Mouse (Mus musculus): ENCODE results near the gene Cd70. TPM values are rescaled to one million over a fixed set of nuclear protein-coding genes. Genes with fewer than 3 reads are reported as not detected.

The Cd70 gene
- polyA plus RNA-seq, 1 experiment from 2014 or later = not detected

- Histone ChIP-seq H3K36me3 (no peaks in the 10 kb centered on the region), H3K9ac (replicated peaks) (no peak overlapping the region), H3K27ac (no peak overlapping the region), H3K4me1 (replicated peaks) (no peaks in the 10 kb centered on the region), H3K4me3 (replicated peaks) (no peak overlapping the region), H3K27me3 (peaks cover 9% of the 10 kb centered on the region; the same call in 1 of the 2 replicates), H3K4me2 (no peak overlapping the region), H3K9me3 (no peaks in the 10 kb centered on the region)
- 48% methylated on average over 5 of the region's 5 CpGs for WGBS
- no peak for ATAC-seq (ENCODE audit: insufficient number of reproducible peaks, insufficient read depth, low FRiP score, low TSS enrichment, low read depth)
These were observed 21.2 kb upstream of the Cd70 start for GRCm38 (mm10) chr17:57170616-57171260.

- Histone ChIP-seq H3K9ac (replicated peaks) (no peak overlapping the region), H3K4me1 (replicated peaks) (no peaks in the 10 kb centered on the region), H3K27ac (no peak overlapping the region), H3K4me2 (peak overlapping the region; percentile 35), H3K27me3 (peaks cover 14% of the 10 kb centered on the region; the same call in 1 of the 2 replicates), H3K36me3 (no peaks in the 10 kb centered on the region), H3K9me3 (no peaks in the 10 kb centered on the region), H3K4me3 (replicated peaks) (no peak overlapping the region)
- 8% methylated on average over 11 of the region's 11 CpGs for WGBS
- peak; percentile 29; the same call in 1 of the 2 replicates for ATAC-seq (ENCODE audit: insufficient number of reproducible peaks, insufficient read depth, low FRiP score, low TSS enrichment, low read depth)
These were observed 17.5 kb upstream of the Cd70 start for GRCm38 (mm10) chr17:57166800-57167791.

GRCm38 (mm10) chr17:57153787-57154186 lies 4.2 kb upstream of the Cd70 start:
- peaks cover 5% of the 10 kb centered on the region; the same call in 1 of the 2 replicates for H3K4me1 ChIP-seq (replicated peaks)
- no peak for ATAC-seq (ENCODE audit: insufficient number of reproducible peaks, insufficient read depth, low FRiP score, low TSS enrichment, low read depth)
- H3K36me3 ChIP-seq = no peaks in the 10 kb centered on the region
- H3K27me3 ChIP-seq = peaks cover 25% of the 10 kb centered on the region
- no peak overlapping the region for H3K27ac ChIP-seq
- no peak overlapping the region for H3K9ac ChIP-seq (replicated peaks)
- H3K4me2 ChIP-seq = no peak overlapping the region
- WGBS = 87% methylated on average over 4 of the region's 4 CpGs
- H3K9me3 ChIP-seq = no peaks in the 10 kb centered on the region
- no peak overlapping the region for H3K4me3 ChIP-seq (replicated peaks)

- Histone ChIP-seq H3K36me3 (no peaks in the 10 kb centered on the region), H3K9me3 (no peaks in the 10 kb centered on the region), H3K4me2 (no peak overlapping the region), H3K27me3 (peaks cover 33% of the 10 kb centered on the region), H3K4me3 (replicated peaks) (no peak overlapping the region), H3K4me1 (replicated peaks) (peaks cover 5% of the 10 kb centered on the region; the same call in 1 of the 2 replicates), H3K9ac (replicated peaks) (no peak overlapping the region), H3K27ac (no peak overlapping the region)
- WGBS = 92% methylated on average over 6 of the region's 6 CpGs
- no peak for ATAC-seq (ENCODE audit: insufficient number of reproducible peaks, insufficient read depth, low FRiP score, low TSS enrichment, low read depth)
These were observed 3.4 kb upstream of the Cd70 start for GRCm38 (mm10) chr17:57153006-57153405.

GRCm38 (mm10) chr17:57148343-57148742 lies 1.2 kb downstream of the Cd70 start:
- Histone ChIP-seq H3K27ac (no peak overlapping the region), H3K4me3 (replicated peaks) (no peak overlapping the region), H3K36me3 (no peaks in the 10 kb centered on the region), H3K4me1 (replicated peaks) (peaks cover 5% of the 10 kb centered on the region; the same call in 1 of the 2 replicates), H3K27me3 (peaks cover 62% of the 10 kb centered on the region), H3K9ac (replicated peaks) (no peak overlapping the region), H3K4me2 (no peak overlapping the region), H3K9me3 (no peaks in the 10 kb centered on the region)
- ATAC-seq (ENCODE audit: insufficient number of reproducible peaks, insufficient read depth, low FRiP score, low TSS enrichment, low read depth) = no peak
- WGBS = 63% methylated on average over 4 of the region's 4 CpGs

- peaks cover 5% of the 10 kb centered on the region; the same call in 1 of the 2 replicates for H3K4me1 ChIP-seq (replicated peaks)
- no peak overlapping the region for H3K9ac ChIP-seq (replicated peaks)
- peaks cover 58% of the 10 kb centered on the region for H3K27me3 ChIP-seq
- no peak overlapping the region for H3K27ac ChIP-seq
- no peaks in the 10 kb centered on the region for H3K9me3 ChIP-seq
- no peaks in the 10 kb centered on the region for H3K36me3 ChIP-seq
- ATAC-seq (ENCODE audit: insufficient number of reproducible peaks, insufficient read depth, low FRiP score, low TSS enrichment, low read depth) = no peak
- 62% methylated on average over 1 of the region's 1 CpGs for WGBS
- no peak overlapping the region for H3K4me3 ChIP-seq (replicated peaks)
- H3K4me2 ChIP-seq = no peak overlapping the region
These were observed 4.5 kb downstream of the Cd70 start for GRCm38 (mm10) chr17:57145115-57145514.

GRCm38 (mm10) chr17:57143704-57144103 lies 5.9 kb downstream of the Cd70 start:
- Histone ChIP-seq H3K27me3 (peaks cover 44% of the 10 kb centered on the region), H3K27ac (no peak overlapping the region), H3K9me3 (no peaks in the 10 kb centered on the region), H3K36me3 (no peaks in the 10 kb centered on the region), H3K9ac (replicated peaks) (no peak overlapping the region), H3K4me1 (replicated peaks) (no peaks in the 10 kb centered on the region), H3K4me3 (replicated peaks) (no peak overlapping the region), H3K4me2 (no peak overlapping the region)
- 77% methylated on average over 3 of the region's 3 CpGs for WGBS
- ATAC-seq (ENCODE audit: insufficient number of reproducible peaks, insufficient read depth, low FRiP score, low TSS enrichment, low read depth) = no peak

GRCm38 (mm10) chr17:57139708-57140107 lies 9.9 kb downstream of the Cd70 start:
- H3K9me3 ChIP-seq = no peaks in the 10 kb centered on the region
- no peaks in the 10 kb centered on the region for H3K4me1 ChIP-seq (replicated peaks)
- no peak overlapping the region for H3K27ac ChIP-seq
- no peak overlapping the region for H3K9ac ChIP-seq (replicated peaks)
- H3K4me3 ChIP-seq (replicated peaks) = no peak overlapping the region
- WGBS = 81% methylated on average over 3 of the region's 3 CpGs
- peaks cover 13% of the 10 kb centered on the region; the same call in 1 of the 2 replicates for H3K27me3 ChIP-seq
- ATAC-seq (ENCODE audit: insufficient number of reproducible peaks, insufficient read depth, low FRiP score, low TSS enrichment, low read depth) = no peak
- no peak overlapping the region for H3K4me2 ChIP-seq
- H3K36me3 ChIP-seq = no peaks in the 10 kb centered on the region

GRCm38 (mm10) chr17:57138676-57139075 lies 10.9 kb downstream of the Cd70 start:
- no peak for ATAC-seq (ENCODE audit: insufficient number of reproducible peaks, insufficient read depth, low FRiP score, low TSS enrichment, low read depth)
- Histone ChIP-seq H3K36me3 (no peaks in the 10 kb centered on the region), H3K27me3 (peaks cover 15% of the 10 kb centered on the region; the same call in 1 of the 2 replicates), H3K4me1 (replicated peaks) (no peaks in the 10 kb centered on the region), H3K4me3 (replicated peaks) (no peak overlapping the region), H3K9me3 (no peaks in the 10 kb centered on the region), H3K27ac (no peak overlapping the region), H3K4me2 (no peak overlapping the region), H3K9ac (replicated peaks) (no peak overlapping the region)
- 82% methylated on average over 4 of the region's 4 CpGs for WGBS

- Histone ChIP-seq H3K4me1 (replicated peaks) (no peaks in the 10 kb centered on the region), H3K36me3 (no peaks in the 10 kb centered on the region), H3K27me3 (peaks cover 4% of the 10 kb centered on the region; the same call in 1 of the 2 replicates), H3K4me2 (no peak overlapping the region), H3K9me3 (no peaks in the 10 kb centered on the region), H3K9ac (replicated peaks) (no peak overlapping the region), H3K27ac (no peak overlapping the region), H3K4me3 (replicated peaks) (no peak overlapping the region)
- WGBS = 73% methylated on average over 3 of the region's 3 CpGs
- no peak for ATAC-seq (ENCODE audit: insufficient number of reproducible peaks, insufficient read depth, low FRiP score, low TSS enrichment, low read depth)
These were observed 13.9 kb downstream of the Cd70 start for GRCm38 (mm10) chr17:57135635-57136034.

GRCm38 (mm10) chr17:57134693-57135092 lies 14.9 kb downstream of the Cd70 start:
- Histone ChIP-seq H3K9me3 (no peaks in the 10 kb centered on the region), H3K9ac (replicated peaks) (no peak overlapping the region), H3K27ac (no peak overlapping the region), H3K4me3 (replicated peaks) (no peak overlapping the region), H3K27me3 (peaks cover 4% of the 10 kb centered on the region; the same call in 1 of the 2 replicates), H3K36me3 (no peaks in the 10 kb centered on the region), H3K4me1 (replicated peaks) (no peaks in the 10 kb centered on the region), H3K4me2 (no peak overlapping the region)
- no peak for ATAC-seq (ENCODE audit: insufficient number of reproducible peaks, insufficient read depth, low FRiP score, low TSS enrichment, low read depth)
- 71% methylated on average over 2 of the region's 2 CpGs for WGBS
